Mouse (Mus musculus) right cerebral cortex, adult 2 months (tissue): ENCODE data around the gene Nap1l4.

Source experiments
- DNase-seq, 2 experiments: peaks; one replicate each; pipeline ENCODE4 v3.0.0; 2021 to 2022; ENCODE audit warnings: low spot score in 2 of 2

Gene Nap1l4

DNA sequence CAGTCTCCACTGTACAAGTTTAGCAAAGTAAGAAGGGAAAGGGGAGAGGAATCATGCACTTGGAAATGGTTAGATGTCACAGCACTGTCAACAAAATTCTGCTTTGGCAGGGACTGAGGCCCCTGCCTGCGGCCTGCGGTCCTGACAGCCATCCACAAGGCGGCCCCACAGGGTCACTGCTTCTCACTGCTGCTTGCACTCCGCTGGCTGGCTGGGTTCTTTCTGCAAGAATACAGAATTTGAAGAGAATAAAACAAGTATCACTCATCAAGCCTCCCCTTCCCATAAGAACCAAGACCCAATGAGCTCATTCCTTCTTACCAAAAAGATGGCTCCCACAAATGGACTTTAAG, 34.5 kb downstream of the Nap1l4 start:
- DNase-seq, result no peak

DNA sequence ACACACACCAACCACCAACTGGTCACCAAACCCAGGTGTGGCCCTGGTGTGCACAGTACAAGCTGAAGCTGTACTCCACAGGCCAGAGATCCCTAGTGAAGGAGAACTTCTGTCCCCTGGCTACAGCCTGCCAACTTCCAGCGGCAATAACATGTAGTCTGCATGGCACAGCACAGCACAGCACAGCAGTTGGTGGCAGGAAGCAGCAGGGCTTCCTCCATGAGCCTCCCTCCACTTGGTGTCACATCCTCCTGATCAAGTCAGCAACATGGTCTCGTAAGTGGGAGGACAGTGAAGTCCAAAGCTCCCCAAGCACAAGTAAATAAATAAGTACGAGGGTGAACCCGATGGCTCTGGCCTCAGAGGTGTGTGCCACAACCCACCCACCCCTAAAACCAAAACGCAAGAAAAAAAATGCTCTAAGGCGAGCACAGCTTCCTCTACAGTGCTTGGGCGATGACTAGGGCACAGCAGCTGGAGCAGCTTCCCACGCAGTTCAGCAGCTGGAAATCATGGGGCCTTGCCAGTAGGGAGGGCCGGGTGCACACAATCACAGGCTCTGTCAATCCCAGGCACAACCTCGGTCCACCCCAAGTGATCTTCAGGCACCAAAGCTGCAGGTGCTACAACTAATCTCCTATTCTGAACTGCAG, 35.0 kb downstream of the Nap1l4 start:
- no peak for DNase-seq

DNA sequence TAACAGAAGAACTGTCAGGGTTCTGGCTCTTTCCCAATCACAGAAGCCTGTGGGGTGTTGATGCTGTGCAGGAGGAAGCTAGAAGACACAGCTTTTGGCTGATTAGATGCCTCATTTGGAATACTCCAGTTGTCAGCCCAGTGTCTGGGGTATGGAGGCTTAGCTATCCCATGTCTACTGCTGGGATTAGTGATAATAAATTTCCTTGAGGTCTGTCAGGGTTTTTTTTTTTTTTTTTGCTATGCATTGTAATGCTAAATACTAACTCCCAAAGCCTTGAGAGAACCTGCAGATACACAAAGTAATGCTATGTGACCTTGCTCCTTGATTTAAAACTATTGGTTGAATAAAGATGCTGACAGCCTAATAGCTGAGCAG, 37.6 kb downstream of the Nap1l4 start:
- DNase-seq, result no peak

- DNase-seq, result no peak
Measured at GRCm38 (mm10) chr7:143510593-143511334, 38.1 kb downstream of the Nap1l4 start.

DNA sequence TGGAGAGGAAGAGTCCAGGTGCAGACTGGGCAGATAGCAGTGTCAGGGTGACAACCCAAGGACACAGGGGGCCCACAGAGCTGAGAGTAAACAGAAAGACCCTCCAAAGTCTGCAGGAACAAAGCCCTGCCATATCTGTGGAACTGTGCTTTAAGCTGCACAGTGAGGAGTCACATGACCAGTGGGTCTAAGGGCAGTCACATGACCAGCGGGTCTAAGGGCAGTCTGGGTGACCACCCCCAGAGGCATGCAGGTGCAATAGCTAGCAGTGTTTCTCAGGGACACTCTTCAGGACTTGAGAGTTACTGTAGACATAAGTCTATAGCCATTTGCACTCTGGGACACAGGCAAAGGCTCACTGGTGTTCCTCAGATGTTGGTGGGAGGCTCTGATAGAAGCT, 39.3 kb downstream of the Nap1l4 start:
- no peak for DNase-seq

DNA sequence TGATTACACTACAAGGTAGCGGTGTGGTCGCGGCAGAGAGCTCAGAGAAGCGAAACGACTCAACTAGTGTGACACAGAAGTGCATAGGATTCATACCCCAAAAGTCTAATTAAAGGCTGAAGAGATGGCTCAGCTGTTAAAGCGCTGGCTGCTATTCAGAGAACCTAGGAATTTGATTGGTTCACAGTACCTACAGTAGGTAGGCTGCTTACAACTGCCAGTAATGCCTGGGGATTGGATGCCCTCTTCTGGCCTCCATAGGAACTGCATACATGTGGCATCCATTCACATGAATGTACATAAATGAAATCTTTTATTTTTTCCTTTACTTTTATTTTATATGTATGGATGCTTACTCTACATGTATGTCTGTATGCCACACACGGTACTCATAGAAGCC, 42.2 kb downstream of the Nap1l4 start:
- DNase-seq, result peak; percentile 50 to 53

- no peak for DNase-seq
Measured at GRCm38 (mm10) chr7:143506271-143506670, 42.6 kb downstream of the Nap1l4 start.

- DNase-seq, result peak; percentile 74 to 80
Measured at GRCm38 (mm10) chr7:143505823-143506222, 43.1 kb downstream of the Nap1l4 start.

- DNase-seq, result no peak
Measured at GRCm38 (mm10) chr7:143505411-143505810, 43.5 kb downstream of the Nap1l4 start.

DNA sequence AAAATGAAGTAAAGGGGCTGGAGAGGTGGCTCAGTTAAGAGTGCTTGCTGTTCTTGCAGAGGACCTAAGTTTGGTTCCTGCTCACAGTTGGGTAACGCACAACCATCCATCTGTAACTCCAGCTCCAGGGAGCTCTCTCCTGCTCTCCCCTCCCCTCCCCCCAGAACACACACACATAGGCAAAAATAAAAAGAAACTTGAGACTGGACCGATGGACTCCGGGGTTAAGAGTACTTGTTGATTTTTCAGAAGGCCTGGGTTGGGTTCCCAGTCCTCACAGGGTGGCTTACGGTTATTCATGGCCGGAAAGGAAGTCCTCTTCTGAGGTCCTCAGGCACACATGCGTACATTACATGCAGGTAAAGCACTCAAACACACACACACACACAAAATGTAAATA, 45.0 kb downstream of the Nap1l4 start:
- no peak for DNase-seq

- no peak for DNase-seq
Measured at GRCm38 (mm10) chr7:143502418-143503200, 46.3 kb downstream of the Nap1l4 start, which contains the start of gene Phlda2. Phlda2 (minus strand) TSS chr7:143503150.

DNA sequence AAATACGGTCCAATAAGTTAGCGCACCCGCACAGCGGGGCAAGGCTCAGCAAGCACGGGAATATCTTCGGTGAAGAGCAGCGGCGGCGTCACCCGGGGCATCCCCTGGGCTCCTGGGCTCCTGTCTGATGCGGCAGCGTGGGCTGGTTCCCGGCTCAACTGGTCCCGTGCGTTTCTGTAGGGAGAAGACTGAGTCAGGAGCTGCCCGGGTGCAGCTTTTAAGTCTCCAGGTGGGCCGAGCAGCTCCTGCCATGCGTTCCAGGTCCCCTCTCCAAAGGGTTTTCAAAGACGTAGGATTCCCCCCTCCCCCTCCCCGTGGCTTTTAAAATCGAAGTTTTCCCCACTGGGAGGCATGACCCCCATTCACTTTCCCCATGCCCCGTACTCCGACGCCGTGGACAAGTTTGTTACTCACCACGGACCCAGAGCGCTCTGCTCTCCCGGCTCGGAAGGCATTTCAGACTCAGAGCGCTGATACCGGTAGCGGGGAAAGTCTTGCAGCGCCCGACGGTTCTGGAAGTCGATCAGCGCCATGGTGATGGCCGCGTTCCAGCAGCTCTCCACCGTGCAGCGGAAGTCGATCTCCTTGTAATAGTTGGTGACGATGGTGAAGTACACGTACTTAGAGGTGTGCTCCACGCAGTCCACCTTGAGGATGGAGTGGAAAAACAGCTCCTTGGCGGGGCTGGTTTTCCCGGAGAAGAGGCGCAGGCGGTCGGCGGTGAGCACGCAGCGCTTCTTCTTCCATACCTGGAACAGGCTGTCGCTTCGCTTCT, 47.1 kb downstream of the Nap1l4 start:
- peak; percentile 17 to 46 for DNase-seq

DNA sequence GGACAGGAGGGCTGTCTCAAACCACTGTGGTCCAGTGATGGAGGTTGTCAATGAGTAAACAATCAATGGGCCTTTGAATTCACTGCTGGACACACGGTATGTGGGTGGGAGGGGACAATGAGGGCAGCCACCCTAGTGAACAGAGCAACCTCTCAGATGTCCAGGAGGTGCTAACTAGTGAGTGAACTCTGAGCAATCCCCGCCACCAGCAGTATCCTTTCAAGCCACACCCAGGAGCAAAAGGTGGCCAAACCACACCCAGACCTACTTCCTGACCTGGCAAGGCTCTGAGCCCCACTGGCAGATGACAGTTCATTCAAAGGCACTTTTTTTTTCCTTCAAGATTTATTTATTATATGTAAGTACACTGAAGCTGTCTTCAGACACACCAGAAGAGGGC, 48.0 kb downstream of the Nap1l4 start:
- no peak for DNase-seq

DNA sequence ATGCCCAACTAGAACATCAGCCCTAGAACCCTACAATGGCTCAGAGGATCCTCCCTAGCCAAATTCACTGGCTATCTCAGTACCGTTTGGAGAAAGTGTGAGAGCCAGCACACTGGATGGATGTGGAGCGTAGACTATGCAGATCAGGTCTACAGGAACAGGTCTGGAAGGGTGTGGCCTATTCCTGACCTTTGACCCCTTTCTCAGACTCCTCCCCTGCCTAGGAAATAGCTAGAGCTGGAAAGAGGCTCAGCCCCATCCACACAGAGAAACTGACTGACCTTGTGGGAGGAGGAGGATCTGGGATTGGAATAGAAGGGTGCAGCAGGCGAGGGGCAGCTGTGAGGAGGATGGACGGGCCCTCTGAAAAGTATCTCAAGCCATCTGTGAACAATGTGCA, 50.3 kb downstream of the Nap1l4 start:
- no peak for DNase-seq

- DNase-seq, result no peak
Measured at GRCm38 (mm10) chr7:143495104-143495961, 53.6 kb downstream of the Nap1l4 start.

- no peak for DNase-seq
Measured at GRCm38 (mm10) chr7:143493616-143494126, 55.2 kb downstream of the Nap1l4 start.

DNA sequence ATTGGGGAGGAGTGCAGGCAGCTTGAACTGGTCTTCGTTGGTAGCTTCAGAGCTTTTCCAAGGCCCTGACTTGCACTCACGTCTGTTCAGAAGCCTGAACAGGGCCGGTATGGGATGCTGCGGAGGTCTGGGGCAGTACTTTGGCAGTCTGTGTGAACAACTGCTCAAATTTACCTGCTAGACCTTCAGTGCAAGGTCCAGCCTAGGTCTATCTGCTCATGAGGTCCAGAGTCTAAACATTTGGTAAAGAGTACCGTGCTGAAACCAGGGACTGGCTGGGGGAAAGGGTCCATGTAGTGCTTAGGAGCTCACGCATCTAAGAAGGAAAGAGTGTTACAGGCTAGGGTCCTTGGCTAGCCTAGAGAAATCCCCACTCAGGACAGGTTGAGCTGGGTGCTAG, 59.2 kb downstream of the Nap1l4 start:
- DNase-seq, result no peak

DNA sequence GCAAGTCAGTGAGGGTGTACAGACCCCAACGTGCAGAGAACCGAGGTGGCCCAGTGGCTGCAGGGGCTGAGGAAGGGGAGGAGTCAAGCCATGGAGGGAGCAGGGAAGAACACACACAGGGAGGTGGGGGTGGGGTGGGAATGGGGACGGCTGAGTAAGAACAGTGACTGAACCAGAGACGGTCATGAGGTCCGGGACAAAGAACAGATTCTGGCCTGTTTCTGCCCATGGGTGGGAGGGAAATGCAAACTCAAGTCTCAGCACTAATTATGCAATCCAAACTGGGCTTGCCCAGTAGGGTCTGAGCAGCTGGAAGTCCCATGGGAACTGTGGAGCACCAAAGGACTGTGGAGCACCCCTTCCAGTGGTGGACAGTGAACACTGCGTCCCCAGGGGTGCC, 66.4 kb downstream of the Nap1l4 start:
- no peak for DNase-seq

DNA sequence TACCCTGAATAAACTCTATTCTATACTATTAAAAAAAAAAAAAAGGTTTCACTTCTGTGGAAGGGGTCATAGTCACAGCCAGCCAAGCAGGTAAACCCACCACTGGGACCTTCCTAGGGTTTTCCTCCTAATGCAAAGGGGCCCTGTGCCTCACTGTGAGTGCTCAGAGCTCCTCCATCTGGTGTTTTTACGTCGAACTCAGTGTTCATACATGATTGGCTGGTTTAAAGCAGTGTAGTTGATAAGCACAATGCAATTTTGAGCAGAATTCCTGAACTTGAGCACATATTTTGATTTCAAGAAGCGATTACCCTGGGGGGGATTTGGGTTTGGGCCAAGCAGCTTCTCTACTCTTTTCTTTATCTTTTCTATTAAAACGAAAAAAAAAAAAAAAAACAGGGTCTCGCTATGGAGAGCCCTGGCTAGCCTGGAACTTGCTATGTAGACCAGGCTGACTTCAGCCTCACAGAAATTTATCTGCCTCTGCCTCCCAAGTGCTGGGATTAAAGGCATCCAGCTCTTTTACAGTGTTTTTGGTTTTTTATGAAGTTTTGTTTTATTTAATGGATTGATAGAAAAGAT, 67.0 kb downstream of the Nap1l4 start:
- no peak for DNase-seq

DNA sequence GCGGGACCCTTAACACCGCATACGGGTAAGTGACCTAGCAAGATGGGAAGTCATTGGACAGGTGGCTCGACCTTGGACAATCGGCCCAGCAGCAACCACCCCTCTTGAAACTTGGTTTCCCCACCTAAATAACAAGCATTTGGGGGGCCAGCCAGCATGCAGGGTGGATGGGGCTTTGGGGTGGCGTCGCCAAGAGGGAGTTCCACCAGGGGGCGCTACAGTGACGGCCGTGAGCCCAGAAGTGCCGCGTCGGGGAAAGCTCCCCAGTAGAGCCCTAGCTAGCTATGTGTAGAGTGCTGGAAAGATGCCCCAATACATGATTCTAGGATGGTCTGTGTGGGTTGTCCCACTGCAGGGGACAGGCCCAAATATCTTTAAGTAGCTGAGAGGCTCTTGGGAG, 68.4 kb downstream of the Nap1l4 start:
- peak in 1 of 2 experiments; percentile 49 for DNase-seq
